Mouse (Mus musculus): Measurements from ENCODE around the gene Trappc13.

GRCm38 (mm10) chr13:104108651-104109287, 69.5 kb downstream of the Trappc13 start:
- TF ChIP-seq CTCF (IDR thresholded peaks at IDR 0.05; ENCODE audit: extremely low read depth, insufficient read length, insufficient replicate concordance, low read depth, low read length) (no peak), POLR2A (IDR thresholded peaks at IDR 0.05; ENCODE audit: low read depth, low read length) (no peak)

Measured in small intestine, adult 2 months (tissue).